Mouse (Mus musculus): ENCODE data around the gene Egln1.

Gene Egln1

DNA sequence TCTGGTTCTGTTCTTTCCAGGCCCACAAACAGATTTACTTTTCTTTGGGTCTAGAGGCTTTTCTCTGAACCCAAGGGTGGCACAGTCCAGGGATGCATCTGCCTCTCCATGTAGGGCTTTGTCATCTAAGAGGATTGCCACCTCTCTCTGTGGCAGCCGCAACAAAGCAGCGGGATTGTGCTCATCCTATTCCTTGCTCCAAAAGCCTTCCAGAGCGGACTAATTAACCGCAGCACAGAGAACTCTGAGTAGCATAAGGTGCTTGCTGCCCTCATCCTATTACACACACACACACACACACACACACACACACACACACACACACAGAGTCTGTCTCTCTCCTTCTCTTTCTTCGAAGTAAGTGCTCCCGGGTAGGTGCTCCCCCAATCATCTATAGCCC is 5.3 kb downstream of the Egln1 start:
- DNase-seq = no peak

DNA sequence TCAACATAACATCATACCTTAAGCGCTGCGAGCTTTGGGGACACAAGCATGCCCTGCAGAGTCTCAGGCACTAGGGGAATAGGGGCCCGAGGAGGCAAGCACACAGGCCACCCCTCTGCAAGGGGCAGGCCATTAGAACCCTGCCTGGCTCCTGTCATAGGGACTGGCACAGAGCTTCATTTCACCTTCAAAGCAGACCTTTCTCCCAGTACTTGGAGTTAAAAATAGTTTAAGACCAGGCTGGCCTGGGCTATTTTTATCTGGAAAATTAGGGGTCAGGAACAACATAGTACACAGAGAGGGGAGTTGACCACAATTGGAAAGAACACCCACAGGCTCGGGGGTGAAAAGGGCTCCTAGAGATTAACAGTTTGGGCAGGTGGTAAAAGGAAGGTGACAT is 11.8 kb downstream of the Egln1 start:
- DNase-seq = no peak

DNA sequence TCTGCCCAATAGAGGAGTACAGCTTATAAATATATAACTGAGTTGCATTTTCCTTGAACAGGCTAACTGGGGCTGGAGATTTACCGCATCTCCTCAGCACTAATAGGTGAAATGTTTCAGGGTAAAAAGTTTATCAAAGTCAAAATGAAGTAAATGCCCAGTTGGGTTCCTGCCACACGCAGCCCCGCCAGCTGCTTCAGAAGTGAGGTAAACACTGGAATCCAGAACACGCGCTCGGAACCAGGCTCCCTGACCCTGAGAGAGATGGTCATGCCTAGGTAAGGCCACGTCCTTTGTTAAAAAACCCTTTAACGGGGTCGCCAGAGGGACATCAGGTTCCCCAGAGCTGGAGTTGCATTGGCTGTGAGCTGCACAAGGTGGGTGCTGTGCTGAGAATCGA is 12.4 kb downstream of the Egln1 start:
- no peak for DNase-seq

DNA sequence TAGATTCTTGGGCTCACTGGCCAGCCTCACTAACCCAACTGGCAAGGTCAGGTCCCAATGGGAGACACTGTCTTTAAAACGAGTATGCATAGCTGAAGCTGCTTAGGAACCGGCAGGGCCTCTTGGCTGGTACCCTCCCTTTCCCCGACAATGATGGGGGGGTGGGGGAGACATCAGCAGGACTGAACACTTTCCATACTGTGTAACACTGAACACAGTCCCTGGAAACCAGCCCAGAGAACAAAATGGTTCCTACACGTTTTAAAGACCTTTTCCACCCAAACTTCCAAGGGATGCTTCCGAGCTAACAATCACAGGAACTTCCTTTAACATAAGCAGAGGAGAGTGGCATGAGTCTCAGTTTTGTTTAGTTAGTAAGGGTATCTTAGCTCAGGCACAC is 14.0 kb downstream of the Egln1 start:
- no peak for DNase-seq

DNA sequence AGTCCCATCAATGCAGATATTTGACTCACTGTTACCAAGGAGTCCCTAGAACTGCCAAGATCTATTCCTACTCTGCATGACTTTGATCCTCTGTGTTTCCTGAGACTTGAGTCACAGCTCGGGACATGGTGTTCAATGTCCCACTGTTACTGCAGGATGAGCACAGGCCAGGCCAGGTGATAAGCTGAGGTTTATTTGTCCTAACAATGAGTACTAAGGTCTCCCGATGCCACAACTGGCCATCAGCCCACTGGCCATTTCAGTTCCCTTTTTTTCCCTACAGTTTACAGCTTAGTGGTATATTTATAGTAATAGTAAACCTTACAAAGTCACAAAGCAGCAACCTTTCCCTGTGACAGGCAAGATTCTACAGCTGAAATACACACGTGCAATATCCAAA is 16.7 kb downstream of the Egln1 start:
- no peak for DNase-seq

DNA sequence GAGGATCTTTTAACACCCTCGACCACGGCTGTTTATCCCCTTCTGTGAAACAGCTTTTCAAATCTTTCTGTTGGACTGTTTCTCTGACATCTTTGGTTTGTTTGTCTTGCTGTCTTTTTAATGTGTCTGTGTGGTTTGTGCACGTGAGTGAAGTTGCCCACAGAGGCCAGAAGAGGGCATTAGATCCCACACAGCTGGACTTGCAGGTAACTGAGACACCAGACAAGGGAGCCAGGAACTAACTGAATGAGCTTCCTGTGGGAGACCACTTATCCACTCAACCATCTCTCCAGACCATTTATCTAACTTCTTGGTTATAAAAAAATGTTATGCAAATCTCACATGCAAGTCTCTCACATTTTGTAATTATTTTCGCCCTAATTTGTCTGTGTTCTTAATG is 18.5 kb downstream of the Egln1 start:
- no peak for DNase-seq

DNA sequence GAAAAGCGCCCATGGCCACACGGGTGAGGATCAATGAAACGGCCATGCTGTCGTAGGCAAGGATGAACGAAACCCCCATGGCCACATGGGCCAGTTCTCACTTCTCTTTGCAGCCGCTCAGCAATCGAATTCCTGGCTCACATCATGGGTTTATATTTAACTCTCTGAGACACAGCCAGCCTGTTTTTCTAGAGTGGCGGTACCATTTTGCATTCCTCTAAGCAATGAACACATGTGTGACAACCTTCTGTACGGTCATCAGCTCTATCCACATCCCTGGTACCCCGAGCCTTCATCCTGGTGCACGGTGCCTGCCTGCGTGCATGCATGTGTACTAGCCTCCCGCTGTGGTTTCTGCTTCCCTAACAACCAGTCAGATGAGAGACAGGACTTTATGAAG is 19.0 kb downstream of the Egln1 start:
- DNase-seq = no peak

DNA sequence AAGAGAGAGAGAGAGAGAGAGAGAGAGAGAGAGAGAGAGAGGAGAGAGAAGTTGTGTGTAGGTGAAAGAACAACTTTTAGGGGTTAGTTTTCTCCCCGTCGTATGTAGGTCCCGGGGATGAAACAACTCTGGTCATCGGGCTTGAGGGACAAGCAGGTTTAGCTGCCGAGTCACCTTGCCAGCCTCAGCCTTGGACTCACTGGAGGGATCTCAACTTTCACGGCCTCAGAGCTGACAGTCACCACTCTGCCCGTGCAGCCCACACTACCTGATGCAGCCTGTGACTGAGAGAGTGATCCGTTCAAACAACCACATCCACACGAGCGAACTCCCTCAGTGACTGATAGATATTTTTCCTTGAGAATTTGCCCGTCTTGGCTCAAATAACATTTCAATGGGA is 20.1 kb downstream of the Egln1 start:
- no peak for DNase-seq

DNA sequence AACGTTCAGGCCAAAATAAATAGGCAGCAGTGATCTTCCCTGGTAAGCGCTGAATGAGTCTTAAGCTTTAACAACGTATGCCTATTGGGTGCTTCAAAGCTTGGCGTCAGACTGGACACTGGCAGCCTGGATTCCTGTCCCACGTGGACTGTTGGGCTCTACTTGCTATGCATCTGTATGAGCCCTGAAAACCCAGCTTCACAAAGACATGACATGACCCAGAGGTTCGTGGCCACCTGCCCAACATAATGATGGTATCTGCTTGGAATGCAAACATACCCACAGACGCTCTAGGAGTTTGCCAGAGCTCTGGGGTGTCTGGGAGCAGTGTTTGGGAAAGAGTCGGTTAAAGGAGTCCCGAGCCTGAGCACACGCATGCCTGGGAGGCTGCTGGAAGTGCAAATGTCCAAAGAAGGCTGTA is 22.8 kb downstream of the Egln1 start:
- no peak for DNase-seq

DNA sequence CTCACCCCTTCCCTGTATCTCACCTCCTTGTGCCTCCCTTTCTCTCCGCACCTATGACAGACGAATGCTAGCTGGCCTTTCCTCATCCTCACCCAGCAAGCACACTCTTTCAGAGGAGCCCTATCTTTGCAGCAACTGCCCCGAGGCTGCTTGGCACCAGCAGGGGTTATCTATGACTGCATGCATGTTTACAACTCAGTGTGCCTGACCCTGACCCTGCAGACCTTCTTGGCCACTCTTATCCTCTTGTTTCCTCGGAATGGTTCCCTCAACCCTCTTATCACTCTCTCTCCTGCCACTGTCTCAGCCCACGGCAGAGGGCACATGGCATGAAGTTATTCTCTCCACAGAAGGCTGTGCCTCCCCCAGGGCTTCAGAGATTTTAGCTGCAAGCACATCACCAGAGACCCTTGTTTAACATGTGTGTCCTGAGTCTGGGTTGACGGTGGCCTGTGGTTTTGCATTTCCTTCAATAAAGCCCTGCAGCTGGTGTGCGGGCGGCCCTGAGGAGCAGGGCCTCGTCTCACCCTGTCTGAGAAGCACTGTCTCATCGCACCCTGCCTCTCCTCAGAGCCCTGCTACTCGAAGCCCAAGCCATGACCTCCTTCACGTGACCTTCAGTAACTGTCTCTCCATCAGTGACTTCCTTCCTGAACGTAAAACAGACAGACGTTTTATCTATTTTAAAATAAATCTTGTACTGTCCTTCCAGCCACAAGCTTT is 23.4 kb downstream of the Egln1 start:
- DNase-seq = no peak

DNA sequence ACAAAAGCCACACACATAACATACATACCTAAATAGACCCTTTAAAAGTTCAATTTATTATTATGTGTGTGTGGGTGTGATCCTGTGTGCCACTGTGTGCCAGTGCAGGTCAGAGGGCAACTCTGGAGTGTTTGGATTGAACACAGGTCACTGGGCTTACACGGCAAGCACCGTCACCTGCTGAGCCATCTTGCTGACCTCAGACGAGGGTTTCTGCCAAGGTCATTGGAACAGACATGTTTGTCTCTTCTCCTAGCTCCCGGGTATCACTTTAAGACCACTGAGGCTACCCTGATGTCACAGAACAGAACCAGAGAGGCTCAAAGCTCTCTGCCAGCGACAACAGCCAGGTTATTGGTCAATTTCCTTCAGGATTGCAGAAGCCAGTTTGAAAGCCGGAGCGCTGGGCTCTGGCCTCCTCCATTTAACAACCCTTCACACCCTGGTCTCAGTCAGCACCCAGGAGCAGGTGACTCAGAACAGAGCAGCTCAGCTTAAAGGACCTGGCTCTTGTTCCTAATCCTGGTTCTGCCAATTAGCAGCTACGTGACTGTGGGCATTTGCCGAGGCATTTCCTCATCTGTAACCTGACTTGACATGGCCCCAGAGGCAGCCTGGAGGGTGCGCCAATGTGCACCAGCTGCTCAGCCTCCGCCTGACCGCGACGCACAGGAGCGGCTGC is 25.0 kb downstream of the Egln1 start:
- DNase-seq = no peak

DNA sequence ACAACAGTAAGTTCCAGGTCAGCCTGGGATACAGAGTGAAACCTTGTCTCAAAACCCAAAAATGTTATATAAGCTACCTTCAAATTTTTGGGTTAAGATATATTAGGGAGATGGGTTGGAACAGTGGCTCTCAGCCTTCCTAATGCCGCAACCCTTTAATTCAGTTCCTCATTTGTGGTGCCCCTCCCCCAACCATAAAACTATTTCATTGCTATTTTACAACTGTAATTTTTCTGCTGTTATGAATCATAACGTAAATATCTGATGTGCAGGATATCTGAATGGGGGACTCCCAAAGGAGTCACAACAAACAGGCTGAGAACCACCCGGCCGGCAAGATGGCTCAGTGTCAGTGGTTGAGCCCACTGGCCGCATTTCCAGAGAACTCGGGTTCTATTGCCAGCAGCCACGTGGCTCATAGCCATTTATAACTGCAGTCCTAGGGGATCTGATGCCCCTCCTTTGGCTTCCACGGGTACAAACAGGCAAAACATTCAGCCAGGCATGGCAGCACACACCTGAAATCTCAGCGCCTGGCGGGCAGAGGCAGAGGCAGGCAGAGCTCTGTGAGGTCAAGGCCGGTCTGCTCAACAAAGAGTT is 26.5 kb downstream of the Egln1 start:
- DNase-seq = no peak

DNA sequence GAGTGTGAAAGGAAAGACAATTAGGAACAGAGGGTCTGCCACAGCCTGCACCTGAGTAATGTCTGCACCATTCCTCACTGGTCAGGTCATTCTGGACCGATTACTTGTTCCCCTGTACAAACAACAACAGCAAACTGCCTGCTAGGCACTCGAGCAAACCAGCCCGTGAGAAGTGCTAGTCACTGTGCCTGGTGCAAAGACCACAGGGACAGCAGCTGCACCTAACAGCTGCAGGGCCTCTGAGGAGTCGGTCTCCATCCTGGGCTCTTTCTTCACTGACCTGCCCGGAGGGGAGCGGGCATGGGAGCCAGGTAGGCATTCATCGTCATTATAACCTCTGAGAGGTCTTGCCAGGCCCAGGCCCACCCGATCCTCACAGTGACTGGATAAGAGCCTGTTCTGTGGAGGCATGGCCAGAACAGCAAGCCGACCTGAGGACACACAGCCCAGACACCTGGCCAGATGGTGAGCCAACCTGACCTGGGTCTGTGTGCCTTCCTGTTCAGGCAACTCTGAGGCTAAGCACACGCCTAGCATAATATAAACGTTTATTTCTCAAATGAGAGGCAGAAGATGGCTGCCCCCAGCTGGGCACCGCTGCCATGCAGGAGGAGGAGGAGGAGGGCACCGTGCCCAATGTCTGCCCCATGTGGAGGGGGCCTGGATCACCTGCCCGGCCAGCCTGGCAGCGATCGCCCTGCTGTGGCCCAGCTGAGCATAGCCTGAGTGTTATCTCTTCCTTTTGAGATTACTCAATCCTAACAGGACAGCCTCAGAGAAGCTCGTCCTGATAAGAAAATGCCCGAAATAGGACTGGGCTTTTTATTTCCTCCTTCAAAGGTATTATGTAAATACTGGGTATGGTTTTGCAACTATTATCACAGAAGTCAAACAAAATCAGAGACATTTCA is 27.5 kb downstream of the Egln1 start:
- no peak for DNase-seq

DNA sequence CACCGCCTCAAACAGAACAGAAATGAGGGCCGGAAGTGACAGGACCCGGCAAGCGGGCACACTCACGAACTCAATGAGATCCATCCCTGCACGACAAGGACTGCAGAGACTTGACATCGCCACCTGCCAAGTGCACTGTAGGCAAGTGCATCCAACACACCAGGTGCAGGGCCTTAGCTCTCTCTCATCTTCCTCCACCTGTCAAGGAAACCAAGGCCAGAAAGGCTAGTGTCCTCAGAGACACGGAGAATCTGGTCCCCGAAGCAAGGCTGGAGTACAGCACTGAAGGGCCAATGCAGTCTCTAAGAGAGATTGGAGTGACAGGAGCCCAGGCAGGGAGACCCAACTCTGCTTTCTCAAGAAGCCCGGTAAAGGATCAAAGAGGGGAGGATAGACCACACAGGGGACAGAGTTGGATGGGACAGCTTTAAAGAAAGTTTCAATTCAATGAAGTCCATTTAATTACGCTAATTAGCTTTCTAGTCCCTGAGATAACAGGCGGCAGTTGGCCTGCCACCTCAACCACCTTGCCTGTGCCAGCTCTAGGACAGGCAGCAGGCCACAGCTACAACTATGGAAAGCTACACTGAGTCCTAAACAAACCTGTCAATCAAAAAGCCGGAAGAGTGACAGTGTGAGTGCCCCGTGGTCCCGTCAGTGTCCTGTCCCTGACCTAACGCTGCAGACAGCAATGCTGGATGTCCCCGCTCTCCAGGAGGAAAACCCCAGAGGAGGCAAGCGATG is 31.2 kb downstream of the Egln1 start:
- DNase-seq = no peak

DNA sequence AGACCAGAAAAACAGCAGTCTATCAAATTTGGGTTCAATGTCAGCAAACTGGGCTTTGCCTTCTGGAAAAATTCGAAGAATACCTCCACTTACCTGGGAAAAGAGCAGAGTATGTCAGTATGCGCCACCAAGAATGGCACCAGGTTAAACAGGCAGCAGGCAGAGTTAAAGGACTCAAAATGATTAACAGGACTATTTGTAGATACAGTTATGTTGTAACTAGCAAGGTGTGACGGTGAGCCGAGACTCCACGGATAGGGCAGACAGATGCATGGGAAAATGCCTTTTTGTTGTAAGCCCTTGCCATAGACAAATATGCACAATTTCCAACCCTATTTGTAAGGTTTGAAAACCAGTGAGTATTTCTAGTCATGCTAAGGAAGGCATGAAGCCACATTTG is 35.1 kb downstream of the Egln1 start:
- no peak for DNase-seq

DNA sequence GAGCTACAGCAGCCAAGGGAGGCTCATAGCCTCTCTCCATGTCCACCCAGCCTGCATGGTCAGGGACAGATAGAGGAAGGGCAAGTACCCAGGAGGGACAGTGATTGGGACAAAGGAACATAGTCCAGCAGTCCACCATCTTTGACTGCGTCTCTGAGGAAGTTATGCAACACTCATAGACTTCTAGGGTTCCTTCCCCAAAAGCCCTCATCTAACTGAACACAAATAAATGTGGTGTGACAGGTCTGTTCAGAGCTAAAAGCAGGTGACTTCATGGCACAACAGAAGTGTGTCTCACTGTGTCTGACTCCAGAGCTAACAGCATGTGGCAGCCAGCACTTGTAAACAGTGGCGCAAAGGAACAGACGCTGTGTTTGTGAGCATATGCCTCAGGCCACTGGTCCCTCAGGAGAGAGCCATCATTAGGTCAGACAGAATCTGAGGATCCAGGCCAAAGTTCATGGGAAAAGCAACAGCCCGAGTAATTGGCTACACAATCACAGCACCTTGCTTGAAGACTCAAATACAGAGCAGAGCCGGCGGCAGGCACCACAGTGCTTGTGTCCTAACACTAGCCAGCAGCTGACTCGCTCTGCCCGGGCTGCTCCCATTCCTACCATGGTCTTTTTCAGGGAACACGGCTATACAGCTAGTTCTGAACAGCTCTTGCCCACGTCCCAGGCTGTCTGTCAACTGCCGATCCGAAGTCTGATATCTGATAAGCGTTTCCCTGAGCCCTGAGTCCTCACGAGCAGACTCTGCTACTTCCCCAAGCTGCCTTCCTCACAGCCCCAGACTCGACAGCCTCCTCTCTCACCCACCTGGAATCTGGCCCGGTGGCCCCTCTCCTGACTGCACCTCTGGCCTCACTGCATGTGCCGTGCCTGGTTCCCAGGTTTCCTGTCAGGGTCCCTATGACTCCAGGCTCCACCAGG is 36.9 kb downstream of the Egln1 start:
- DNase-seq = no peak

DNA sequence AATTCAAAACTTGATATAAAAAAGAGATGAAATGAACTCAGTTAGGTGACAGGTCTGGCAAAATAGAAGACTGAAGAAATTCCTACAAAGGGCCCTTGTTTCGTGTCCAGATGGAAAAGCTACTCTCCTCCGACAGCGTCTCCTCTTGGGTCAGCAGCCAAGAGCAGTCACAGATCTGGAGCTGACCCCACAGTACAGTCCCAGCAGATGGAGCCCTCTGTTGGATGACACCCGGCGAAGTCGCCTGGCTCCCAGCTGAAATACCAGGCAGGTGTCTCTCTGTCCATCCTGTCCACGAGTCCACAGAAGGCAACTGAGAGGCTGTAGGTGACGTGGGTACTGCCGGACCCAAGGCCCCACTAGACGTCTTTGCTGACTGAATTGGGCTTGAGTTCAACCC is 38.8 kb downstream of the Egln1 start:
- DNase-seq = no peak

DNA sequence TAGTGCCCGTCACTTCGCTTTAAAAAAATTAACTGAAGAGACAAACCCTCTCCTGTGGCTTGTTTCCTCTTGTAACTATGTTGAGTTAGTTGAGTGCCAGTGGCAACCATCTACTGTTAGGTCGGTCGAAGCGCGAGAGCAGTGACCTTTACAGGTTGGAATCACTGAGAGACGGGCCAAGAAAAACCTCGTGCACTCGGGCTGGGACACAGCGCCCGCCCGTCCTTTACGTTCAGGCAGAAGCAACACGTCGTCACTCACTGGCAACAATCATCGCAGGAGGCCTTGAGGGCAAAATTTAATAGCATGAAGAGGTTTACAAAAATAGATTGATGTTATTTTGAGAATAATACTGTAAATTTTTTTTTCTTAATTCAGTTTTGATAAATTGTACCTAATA is 39.2 kb downstream of the Egln1 start:
- no peak for DNase-seq

DNA sequence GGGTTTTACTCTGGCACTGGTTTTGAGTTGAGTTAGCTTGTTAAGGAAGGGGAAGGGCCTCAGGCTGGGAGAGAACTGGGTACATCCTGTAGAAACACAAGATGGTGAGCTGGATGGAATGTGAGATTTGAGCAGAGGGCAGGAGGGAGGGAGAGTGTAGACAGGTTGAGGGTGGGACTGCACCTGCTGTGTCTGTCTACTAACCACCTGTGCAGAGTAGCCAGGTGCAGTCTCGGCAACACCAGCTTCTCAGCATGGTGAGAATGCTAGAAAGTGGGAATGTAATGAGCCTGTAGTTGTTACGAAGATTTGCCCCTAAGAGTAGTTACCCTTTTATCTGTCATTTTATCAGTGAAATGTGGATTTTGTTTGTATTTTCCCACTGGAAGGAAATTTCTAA is 43.6 kb downstream of the Egln1 start:
- no peak for DNase-seq

DNA sequence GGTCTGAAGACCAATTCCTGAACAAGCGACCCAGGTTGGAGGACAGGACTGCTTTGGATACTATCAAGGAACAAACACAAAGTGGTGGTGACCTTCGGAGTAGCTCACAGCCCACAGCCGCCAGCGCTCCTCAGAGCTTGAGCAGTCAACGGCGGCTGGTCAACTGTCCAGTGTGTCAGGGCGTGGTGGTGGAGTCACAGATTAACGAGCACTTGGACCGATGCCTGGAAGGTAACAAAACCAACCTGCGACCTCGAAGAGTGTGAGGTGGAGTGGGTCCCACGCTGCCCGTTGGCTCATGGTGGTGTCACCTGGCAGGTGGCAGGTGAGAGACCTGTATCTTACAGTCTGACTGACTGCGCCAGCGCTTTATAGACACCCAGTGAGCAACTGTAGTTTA is 45.9 kb downstream of the Egln1 start:
- no peak for DNase-seq

DNA sequence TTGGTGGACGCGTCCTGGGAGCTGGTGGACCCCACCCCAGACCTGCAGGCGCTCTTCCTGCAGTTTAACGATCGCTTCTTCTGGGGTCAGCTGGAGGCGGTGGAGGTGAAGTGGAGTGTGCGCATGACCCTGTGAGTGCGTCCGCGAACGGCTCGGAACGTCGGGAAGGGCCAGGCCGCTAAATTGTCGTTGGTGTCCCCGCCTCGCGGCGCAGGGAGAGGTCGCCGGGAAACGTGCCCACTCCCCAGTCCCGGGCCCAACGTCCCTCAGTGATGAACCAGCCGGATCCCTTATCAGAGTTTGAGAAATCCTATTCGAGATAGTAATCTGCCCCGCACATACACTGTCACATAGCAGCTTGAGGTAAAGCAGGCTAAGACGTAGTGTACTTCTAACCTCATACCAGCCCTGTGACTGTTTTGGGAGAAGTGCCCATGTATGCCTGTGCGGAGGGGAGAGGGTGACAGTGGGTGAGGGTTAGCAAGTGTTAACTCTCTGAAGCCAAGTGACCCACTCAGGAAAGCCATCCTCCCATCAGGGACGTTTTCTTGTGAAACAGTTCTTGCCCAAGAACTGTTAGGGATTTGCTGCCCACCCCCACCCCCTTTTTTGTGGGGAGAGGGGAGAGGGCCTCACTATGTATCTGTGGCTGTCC is 50.7 kb downstream of the Egln1 start:
- no peak for DNase-seq

Data from right cerebral cortex, postnatal 25 days (tissue).